Mouse (Mus musculus) stomach, embryonic 14.5 days (tissue): ENCODE results near the gene Aktip. TPM values are rescaled to one million over a fixed set of nuclear protein-coding genes. Genes with fewer than 3 reads are reported as not detected.
A peak's percentile ranks its signal among the peaks of the same experiment; 100 is the strongest.

Experiments
- ATAC-seq: fragments of 200-750 bp; cut with Nextera tagmentation; 2 replicates; pipeline ENCODE4 v1.8.0; 2017; ENCODE audit warnings: low read depth, moderate TSS enrichment; ENCODE audit not compliant: insufficient number of reproducible peaks, insufficient read depth, low FRiP score
- H3K27ac ChIP-seq: fragments of 300-500 bp; sonication (generic); 2 replicates; pipeline ENCODE4 v1.5.1; 2014; ENCODE audit warnings: mild to moderate bottlenecking, low read length, moderate library complexity, mixed read lengths
- H3K27me3 ChIP-seq: fragments of 300-500 bp; sonication (generic); 2 replicates; pipeline ENCODE4 v1.6.1; 2014; ENCODE audit warnings: low read length, control low read depth, mixed read lengths; ENCODE audit not compliant: control insufficient read depth, insufficient read depth
- H3K36me3 ChIP-seq: fragments of 300-500 bp; sonication (generic); 2 replicates; pipeline ENCODE4 v1.6.1; 2014; ENCODE audit warnings: mild to moderate bottlenecking, control low read depth, low read length, moderate library complexity, mixed read lengths; ENCODE audit not compliant: control insufficient read depth, insufficient read depth
- H3K4me1 ChIP-seq: fragments of 300-500 bp; sonication (generic); 2 replicates; pipeline ENCODE4 v1.6.1; 2014; ENCODE audit warnings: low read length, control low read depth, mixed read lengths; ENCODE audit not compliant: control insufficient read depth, insufficient read depth
- H3K4me2 ChIP-seq: fragments of 300-500 bp; sonication (generic); replicated peaks from 2 replicates; pipeline ENCODE4 v1.6.1; 2014; ENCODE audit warnings: low read depth, low read length, control low read depth
- H3K4me3 ChIP-seq: fragments of 300-500 bp; sonication (generic); 2 replicates; pipeline ENCODE4 v1.5.1; 2014; ENCODE audit warnings: low read depth, low read length, control low read depth
- H3K9ac ChIP-seq: fragments of 300-500 bp; sonication (generic); replicated peaks from 2 replicates; pipeline ENCODE4 v1.6.1; 2014; ENCODE audit warnings: low read depth, mild to moderate bottlenecking, control low read depth, low read length, moderate library complexity, mixed read lengths
- H3K9me3 ChIP-seq: fragments of 300-500 bp; sonication (generic); 2 replicates; pipeline ENCODE4 v1.6.1; 2016; ENCODE audit warnings: low read depth, low read length, control low read depth; ENCODE audit not compliant: control insufficient read depth
- WGBS: fragments of 180-500 bp; shearing (Covaris S2); extraction: QIAGEN DNeasy Blood & Tissue Kit; methylation state at CpG from one replicate; pipeline ENCODE4 v1.1.7; 2014; 5-methylcytosine and 5-hydroxymethylcytosine counted together
- polyA plus RNA-seq: library from polyadenylated mRNA; unstranded; fragments of >200 nt; fragmentation: Nextera tagmentation; extraction: Ambion mirVana; gene quantifications from 2 replicates; pipeline ENCODE4 v1.2.1, GENCODE M21; 2014

The Aktip gene
- polyA plus RNA-seq, 1 experiment from 2014 or later, result 58.3 TPM

- H3K4me2 ChIP-seq, result no peak overlapping the region
These were observed 1.7 kb downstream of the Aktip start for GRCm38 (mm10) chr8:91198036-91198435.

GRCm38 (mm10) chr8:91197233-91197632 is 2.5 kb downstream of the Aktip start:
- no peaks in the 10 kb centered on the region for H3K27me3 ChIP-seq
- no peak overlapping the region for H3K27ac ChIP-seq
- ATAC-seq, result no peak
- H3K36me3 ChIP-seq, result no peaks in the 10 kb centered on the region
- no peak overlapping the region for H3K9ac ChIP-seq
- 86% methylated on average over 5 of the region's 5 CpGs for WGBS
- H3K4me1 ChIP-seq, result no peaks in the 10 kb centered on the region
- no peak overlapping the region for H3K4me2 ChIP-seq
- H3K9me3 ChIP-seq, result no peaks in the 10 kb centered on the region
- no peak overlapping the region for H3K4me3 ChIP-seq

More at GRCm38 (mm10) chr8:91198036-91198435, 1.7 kb downstream of the Aktip start:
- WGBS, result 54% methylated on average over 3 of the region's 3 CpGs
- H3K27ac ChIP-seq, result no peak overlapping the region
- H3K27me3 ChIP-seq, result no peaks in the 10 kb centered on the region
- no peak for ATAC-seq
- H3K9ac ChIP-seq, result no peak overlapping the region
- H3K9me3 ChIP-seq, result no peaks in the 10 kb centered on the region
- H3K4me3 ChIP-seq, result no peak overlapping the region
- no peaks in the 10 kb centered on the region for H3K4me1 ChIP-seq
- no peaks in the 10 kb centered on the region for H3K36me3 ChIP-seq

- no peaks in the 10 kb centered on the region for H3K9me3 ChIP-seq
- ATAC-seq, result no peak
- 80% methylated on average over 12 of the region's 12 CpGs for WGBS
These were observed 3.1 kb downstream of the Aktip start for GRCm38 (mm10) chr8:91196661-91197060.

GRCm38 (mm10) chr8:91194081-91194480 is 5.7 kb downstream of the Aktip start:
- Histone ChIP-seq H3K4me2 (no peak overlapping the region), H3K27ac (no peak overlapping the region), H3K4me3 (no peak overlapping the region), H3K4me1 (peaks cover 4% of the 10 kb centered on the region; the same call in 1 of the 2 replicates), H3K9ac (no peak overlapping the region), H3K27me3 (no peaks in the 10 kb centered on the region), H3K9me3 (no peaks in the 10 kb centered on the region), H3K36me3 (no peaks in the 10 kb centered on the region)
- no peak for ATAC-seq
- 86% methylated on average over 2 of the region's 2 CpGs for WGBS

More at GRCm38 (mm10) chr8:91196661-91197060, 3.1 kb downstream of the Aktip start:
- H3K9ac ChIP-seq, result no peak overlapping the region
- H3K4me2 ChIP-seq, result no peak overlapping the region
- H3K4me3 ChIP-seq, result no peak overlapping the region
- H3K36me3 ChIP-seq, result no peaks in the 10 kb centered on the region
- no peaks in the 10 kb centered on the region for H3K4me1 ChIP-seq
- no peak overlapping the region for H3K27ac ChIP-seq
- no peaks in the 10 kb centered on the region for H3K27me3 ChIP-seq

GRCm38 (mm10) chr8:91192941-91193340 is 6.8 kb downstream of the Aktip start:
- Histone ChIP-seq H3K9ac (no peak overlapping the region), H3K4me2 (no peak overlapping the region), H3K36me3 (no peaks in the 10 kb centered on the region), H3K27ac (no peak overlapping the region), H3K9me3 (no peaks in the 10 kb centered on the region), H3K27me3 (no peaks in the 10 kb centered on the region), H3K4me1 (peaks cover 4% of the 10 kb centered on the region; the same call in 1 of the 2 replicates), H3K4me3 (no peak overlapping the region)
- 72% methylated on average over 5 of the region's 5 CpGs for WGBS
- ATAC-seq, result no peak

- Histone ChIP-seq H3K4me3 (no peak overlapping the region), H3K9me3 (no peaks in the 10 kb centered on the region), H3K4me1 (peaks cover 4% of the 10 kb centered on the region; the same call in 1 of the 2 replicates), H3K27me3 (no peaks in the 10 kb centered on the region), H3K27ac (no peak overlapping the region), H3K36me3 (no peaks in the 10 kb centered on the region), H3K9ac (no peak overlapping the region), H3K4me2 (peak overlapping the region; percentile 25; the same call in 1 of the 2 replicates)
- WGBS, result 3% methylated on average over 17 of the region's 17 CpGs
- peak; percentile 72; the same call in 1 of the 2 replicates for ATAC-seq
These were observed 8.9 kb downstream of the Aktip start for GRCm38 (mm10) chr8:91190816-91191340.

GRCm38 (mm10) chr8:91188152-91188551 is 11.6 kb downstream of the Aktip start:
- H3K4me1 ChIP-seq, result peaks cover 4% of the 10 kb centered on the region; the same call in 1 of the 2 replicates

GRCm38 (mm10) chr8:91186372-91186771 is 13.4 kb downstream of the Aktip start:
- Histone ChIP-seq H3K9ac (no peak overlapping the region), H3K4me2 (no peak overlapping the region), H3K27ac (no peak overlapping the region), H3K4me1 (peaks cover 4% of the 10 kb centered on the region; the same call in 1 of the 2 replicates), H3K9me3 (peaks cover 4% of the 10 kb centered on the region; the same call in 1 of the 2 replicates), H3K36me3 (no peaks in the 10 kb centered on the region), H3K27me3 (no peaks in the 10 kb centered on the region), H3K4me3 (no peak overlapping the region)
- ATAC-seq, result no peak
- 71% methylated on average over 12 of the region's 12 CpGs for WGBS

More at GRCm38 (mm10) chr8:91188152-91188551, 11.6 kb downstream of the Aktip start:
- Histone ChIP-seq H3K27ac (no peak overlapping the region), H3K36me3 (no peaks in the 10 kb centered on the region), H3K27me3 (no peaks in the 10 kb centered on the region), H3K4me2 (no peak overlapping the region), H3K4me3 (no peak overlapping the region), H3K9ac (no peak overlapping the region), H3K9me3 (peaks cover 4% of the 10 kb centered on the region; the same call in 1 of the 2 replicates)
- 65% methylated on average over 11 of the region's 11 CpGs for WGBS
- no peak for ATAC-seq

- Histone ChIP-seq H3K4me1 (no peaks in the 10 kb centered on the region), H3K27me3 (no peaks in the 10 kb centered on the region), H3K4me3 (no peak overlapping the region), H3K9me3 (no peaks in the 10 kb centered on the region), H3K27ac (no peak overlapping the region), H3K9ac (no peak overlapping the region), H3K36me3 (no peaks in the 10 kb centered on the region), H3K4me2 (no peak overlapping the region)
- no peak for ATAC-seq
- 25% methylated on average over 1 of the region's 1 CpGs for WGBS
These were observed 22.1 kb downstream of the Aktip start for GRCm38 (mm10) chr8:91177708-91178107.
